Mouse (Mus musculus) C2C12 (cell line): ENCODE measurements at regions not wholly inside any gene's neighbourhood (a gene's known extent, or its start where the extent isn't known, plus 50 kb on each side); places are given as distances from the start of the nearest gene placed in this dataset.

Experiments used
- CTCF ChIP-seq: IDR thresholded peaks from one replicate; pipeline ENCODE4 v1.5.1; 2011; ENCODE audit not compliant: control insufficient read depth, insufficient read depth, insufficient read length
- MAX ChIP-seq: IDR thresholded peaks from one replicate; pipeline ENCODE4 v1.6.1; 2011; ENCODE audit warnings: mild to moderate bottlenecking, control low read depth
- MYOD1 ChIP-seq: IDR thresholded peaks from one replicate; pipeline ENCODE4 v1.6.1; 2011; ENCODE audit warnings: low read depth; ENCODE audit not compliant: control insufficient read depth, insufficient read length

DNA sequence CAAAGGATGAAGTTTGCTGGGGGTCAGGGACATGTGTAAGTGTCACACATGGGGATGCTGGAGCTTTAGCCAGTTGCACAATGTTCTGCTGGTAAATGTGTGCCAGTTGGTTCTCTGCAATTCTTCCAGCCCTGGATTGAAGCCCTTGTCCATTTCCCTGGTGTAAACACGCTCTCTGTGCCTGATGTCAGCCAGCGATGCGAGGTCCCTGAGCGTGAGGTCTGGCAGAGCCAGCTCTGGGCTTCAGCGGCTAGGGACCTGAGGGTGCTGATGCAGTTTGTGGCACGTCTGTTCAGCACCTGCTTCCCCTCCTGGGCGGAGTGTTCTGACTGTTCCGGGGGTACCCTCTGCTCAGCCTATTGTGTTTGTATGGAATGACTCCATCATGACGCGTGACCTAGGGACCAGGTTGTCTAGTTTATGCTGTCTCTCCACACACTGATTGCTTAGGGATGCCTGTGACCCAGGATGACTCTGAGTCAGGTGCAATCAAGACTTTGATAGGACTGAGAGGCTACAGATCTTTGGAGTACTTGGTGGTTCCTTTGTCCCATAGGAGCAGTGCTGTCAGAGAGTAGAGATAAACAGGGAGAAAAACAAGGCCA, 78.9 kb downstream of the Rps24 start:
- TF ChIP-seq MAX (no peak), CTCF (no peak), MYOD1 (no peak)
